Mouse (Mus musculus) brain, embryonic 14.5 days (tissue): ENCODE data around the gene Prkar2b. TPM values are rescaled to one million over a fixed set of nuclear protein-coding genes. Genes with fewer than 3 reads are reported as not detected.

Experiments used
- DNase-seq: peaks from one replicate; pipeline ENCODE4 v3.0.0-alpha.2; 2011; ENCODE audit warnings: low read depth
- CTCF ChIP-seq: fragments of 200-500 bp; IDR thresholded peaks from 2 replicates; pipeline ENCODE4 v1.5.1; 2012; ENCODE audit warnings: inconsistent platforms, mild to moderate bottlenecking, moderate library complexity, borderline replicate concordance; ENCODE audit not compliant: insufficient read depth, insufficient read length; ENCODE audit errors: extremely low read depth
- POLR2A ChIP-seq: fragments of 200-500 bp; IDR thresholded peaks from 2 replicates; pipeline ENCODE4 v1.6.1; 2012; ENCODE audit warnings: mild to moderate bottlenecking, inconsistent platforms, borderline replicate concordance; ENCODE audit not compliant: poor library complexity, insufficient read depth, insufficient read length, severe bottlenecking; ENCODE audit errors: extremely low read depth
- polyA plus RNA-seq: library from polyadenylated mRNA; depleted of rRNA; stranded (reverse); fragments of >200 nt; gene quantifications from 2 replicates; pipeline ENCODE4 v1.2.3, GENCODE M21; 2012; rRNA removed

The Prkar2b gene
- polyA plus RNA-seq, 1 experiment: 93.4 TPM

- DNase-seq: no peak
- TF ChIP-seq CTCF (no peak), POLR2A (no peak)
These were observed 140.4 kb downstream of the Prkar2b start for GRCm38 (mm10) chr12:31920464-31921405.

GRCm38 (mm10) chr12:31917245-31917644, 143.9 kb downstream of the Prkar2b start:
- DNase-seq: peak; percentile 45
- TF ChIP-seq POLR2A: no peak
- TF ChIP-seq CTCF: no peak

- no peak for DNase-seq
- no peak for TF ChIP-seq CTCF
- no peak for TF ChIP-seq POLR2A
These were observed 144.4 kb downstream of the Prkar2b start for GRCm38 (mm10) chr12:31916691-31917090.

GRCm38 (mm10) chr12:31913614-31914013, 147.5 kb downstream of the Prkar2b start:
- no peak for DNase-seq
- TF ChIP-seq POLR2A (no peak), CTCF (no peak)

- TF ChIP-seq CTCF (no peak), POLR2A (no peak)
- no peak for DNase-seq
These were observed 148.0 kb downstream of the Prkar2b start for GRCm38 (mm10) chr12:31912966-31913551.

Other genes with a start within 250 kb of the Prkar2b start
- gene Hbp1, start 110.8 kb downstream of the Prkar2b start, polyA plus RNA-seq: 54.3 and 85.8 TPM in 2 replicates
- 1.0 and 1.5 TPM in 2 replicates for gene Pik3cg, start 147.4 kb upstream of the Prkar2b start, polyA plus RNA-seq